Mouse (Mus musculus): ENCODE measurements around the gene Prpf8.

Prpf8 gene

DNA sequence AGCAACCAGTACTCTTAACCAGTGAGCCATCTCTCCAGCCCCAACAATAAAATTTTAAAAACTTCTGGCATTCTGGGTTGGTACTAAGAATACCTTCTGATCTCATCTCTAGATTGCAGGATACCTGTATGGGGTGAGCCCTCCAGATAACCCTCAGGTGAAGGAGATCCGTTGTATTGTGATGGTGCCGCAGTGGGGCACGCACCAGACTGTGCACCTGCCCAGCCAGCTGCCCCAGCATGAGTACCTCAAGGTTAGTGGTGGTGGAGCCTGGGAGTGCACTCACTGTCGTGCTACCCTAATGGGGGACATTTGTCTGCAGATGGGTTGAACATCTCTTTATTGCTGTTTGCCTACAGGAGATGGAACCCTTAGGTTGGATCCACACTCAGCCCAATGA is 21.5 kb downstream of the Prpf8 start:
- DNase-seq (ENCODE audit: low spot score) = no peak

GRCm38 (mm10) chr11:75508904-75509303 is 22.3 kb downstream of the Prpf8 start:
- DNase-seq (ENCODE audit: low spot score) = no peak

- DNase-seq (ENCODE audit: low spot score) = peak; percentile 20
Measured at GRCm38 (mm10) chr11:75509741-75510626, 23.4 kb downstream of the Prpf8 start, which contains the start of gene Rilp. Gene Rilp (plus strand): TSS chr11:75510094.

DNA sequence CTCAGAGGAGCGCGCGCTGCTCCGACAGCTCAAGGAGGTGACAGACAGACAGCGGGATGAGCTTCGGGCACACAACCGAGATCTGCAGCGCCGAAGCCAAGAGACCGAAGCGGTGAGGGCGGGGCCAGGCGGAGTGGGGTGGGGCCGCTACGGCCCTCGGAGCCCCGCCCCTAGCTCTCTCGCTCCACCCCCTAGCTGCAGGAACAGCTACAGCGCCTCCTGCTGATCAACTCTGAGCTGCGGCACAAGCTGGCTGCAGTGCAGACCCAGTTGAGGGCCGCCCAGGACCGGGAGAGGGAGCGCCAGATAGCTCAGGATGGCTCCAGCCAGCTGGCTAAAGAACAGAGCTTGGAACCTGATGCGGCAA is 24.0 kb downstream of the Prpf8 start:
- peak; percentile 83 for DNase-seq (ENCODE audit: low spot score)

- no peak for DNase-seq (ENCODE audit: low spot score)
Measured at GRCm38 (mm10) chr11:75511213-75511612, 24.6 kb downstream of the Prpf8 start.

DNA sequence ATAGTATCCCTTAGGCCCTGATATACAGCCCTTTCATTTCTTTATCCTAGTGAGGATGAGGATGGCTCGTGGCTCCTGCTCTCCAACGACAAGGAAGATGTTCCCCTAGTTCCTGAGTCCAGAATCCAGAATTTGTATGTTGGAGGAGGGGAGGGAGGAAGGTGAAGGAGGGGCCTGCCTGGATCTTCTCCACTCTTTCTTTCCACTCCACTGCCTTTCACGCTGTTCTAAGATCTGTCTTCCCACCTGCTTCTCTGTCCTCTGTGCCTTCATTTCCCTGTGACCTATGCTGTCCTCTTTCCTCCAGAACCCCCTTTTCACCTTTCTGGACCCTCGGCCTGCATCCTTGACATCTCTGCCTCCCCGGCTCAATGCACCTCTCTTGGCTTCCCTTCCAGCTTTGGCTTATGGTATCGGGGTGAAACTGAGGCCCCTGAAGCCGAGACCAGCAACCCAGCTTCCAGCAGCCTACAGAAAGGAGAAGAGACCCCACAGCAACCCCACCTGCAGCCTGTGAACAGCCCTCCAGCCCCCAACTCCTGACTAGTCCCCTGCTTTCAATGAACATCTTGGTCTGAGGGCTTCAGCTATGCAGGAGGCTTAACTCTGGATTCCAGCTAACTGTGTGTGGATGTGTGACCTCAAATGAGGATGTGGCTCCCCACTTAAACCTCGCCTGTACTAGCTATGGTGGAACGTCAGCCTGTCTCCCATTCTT is 25.8 kb downstream of the Prpf8 start:
- no peak for DNase-seq (ENCODE audit: low spot score)

DNA sequence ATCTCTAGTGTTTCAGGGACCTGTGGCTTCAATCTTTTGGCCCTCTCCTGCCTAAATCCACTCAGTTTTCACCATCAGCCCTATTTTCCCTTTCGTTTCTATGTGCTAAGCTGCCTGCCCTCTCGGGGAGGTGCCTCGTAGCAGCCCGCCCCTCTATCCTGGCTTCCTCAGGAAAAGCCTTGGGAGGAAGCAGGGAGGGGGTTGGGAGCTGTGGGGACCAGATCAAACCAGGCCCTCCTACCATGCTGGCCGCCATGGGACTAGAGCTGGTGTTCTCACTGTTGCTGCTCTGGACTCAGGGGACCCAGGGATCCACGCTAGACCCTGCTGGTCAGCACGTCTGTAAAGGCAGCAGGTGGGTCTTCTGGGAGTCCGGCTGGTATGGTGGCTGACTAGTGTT is 26.7 kb downstream of the Prpf8 start, which contains the start of gene Scarf1:
Scarf1 (plus strand) TSS at position 205 of the 400 bp plus-strand sequence.
- no peak for DNase-seq (ENCODE audit: low spot score)

DNA sequence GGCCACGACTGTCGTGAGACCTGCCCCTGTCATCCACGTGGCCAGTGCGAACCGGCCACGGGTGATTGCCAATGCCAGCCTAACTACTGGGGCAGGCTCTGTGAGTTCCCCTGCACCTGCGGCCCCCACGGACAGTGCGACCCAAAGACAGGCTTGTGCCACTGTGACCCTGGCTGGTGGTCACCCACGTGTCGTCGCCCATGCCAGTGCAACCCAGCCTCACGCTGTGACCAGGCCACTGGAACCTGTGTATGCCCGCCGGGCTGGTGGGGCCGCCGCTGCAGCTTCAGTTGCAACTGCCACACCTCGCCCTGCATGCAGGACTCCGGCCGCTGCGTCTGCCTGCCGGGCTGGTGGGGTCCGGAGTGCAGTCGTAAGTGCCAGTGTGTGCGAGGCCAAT is 28.6 kb downstream of the Prpf8 start:
- DNase-seq (ENCODE audit: low spot score) = no peak

DNA sequence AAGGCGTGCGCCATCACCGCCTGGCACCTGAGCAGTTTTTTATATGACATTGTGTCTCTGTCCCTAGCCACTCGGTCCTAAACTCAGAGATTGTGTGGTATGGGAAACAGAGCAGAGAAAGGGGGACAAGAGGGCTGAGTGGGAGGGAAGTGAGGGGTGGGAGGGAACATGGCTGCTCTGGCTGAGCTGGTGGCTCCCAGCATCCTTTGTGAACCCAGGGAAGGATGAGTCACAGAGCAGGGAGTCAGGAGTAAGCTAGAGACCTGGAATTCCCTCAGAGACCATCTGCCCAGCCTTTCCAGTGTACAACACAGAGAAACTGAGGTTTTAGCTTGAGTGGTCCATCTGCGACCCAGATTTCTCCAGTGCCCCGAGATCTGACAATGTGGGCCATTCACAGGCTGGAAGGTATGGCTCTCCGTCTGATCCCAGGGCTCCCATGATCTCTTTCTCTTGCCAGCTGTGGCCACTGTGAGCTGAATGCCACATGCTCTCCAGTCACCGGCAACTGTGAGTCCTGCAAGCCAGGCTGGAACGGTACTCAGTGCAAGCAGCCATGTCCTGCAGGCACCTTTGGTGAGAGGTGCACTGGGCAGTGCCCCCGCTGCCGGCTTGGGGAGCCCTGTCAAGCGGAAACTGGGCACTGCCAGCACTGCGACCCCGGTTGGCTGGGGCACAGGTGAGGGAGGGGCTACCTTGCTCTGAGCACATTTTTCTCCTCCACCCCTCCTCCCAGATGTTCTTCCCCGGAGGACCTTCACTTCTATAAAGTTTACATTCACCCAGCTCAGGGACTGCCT is 33.4 kb downstream of the Prpf8 start:
- no peak for DNase-seq (ENCODE audit: low spot score)

DNA sequence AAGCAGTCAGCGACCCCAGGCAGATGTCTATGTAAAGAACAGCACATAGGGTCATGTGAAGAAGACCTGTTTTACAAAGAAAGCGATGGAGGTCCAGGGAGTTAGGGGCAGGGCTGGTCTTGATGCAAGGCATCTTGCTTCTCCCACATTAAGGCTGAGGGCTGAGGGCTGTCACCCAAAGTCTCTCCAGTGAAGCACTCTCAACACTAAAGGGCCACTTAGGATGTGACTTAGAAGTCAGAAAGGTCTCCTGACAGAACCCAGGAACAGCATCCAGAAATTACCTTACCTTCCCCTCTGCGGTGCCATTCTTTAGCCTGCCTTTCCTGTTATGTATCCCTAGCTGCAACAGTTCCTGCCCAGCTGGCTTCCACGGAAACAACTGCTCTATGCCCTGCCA is 35.0 kb downstream of the Prpf8 start:
- DNase-seq (ENCODE audit: low spot score) = no peak

DNA sequence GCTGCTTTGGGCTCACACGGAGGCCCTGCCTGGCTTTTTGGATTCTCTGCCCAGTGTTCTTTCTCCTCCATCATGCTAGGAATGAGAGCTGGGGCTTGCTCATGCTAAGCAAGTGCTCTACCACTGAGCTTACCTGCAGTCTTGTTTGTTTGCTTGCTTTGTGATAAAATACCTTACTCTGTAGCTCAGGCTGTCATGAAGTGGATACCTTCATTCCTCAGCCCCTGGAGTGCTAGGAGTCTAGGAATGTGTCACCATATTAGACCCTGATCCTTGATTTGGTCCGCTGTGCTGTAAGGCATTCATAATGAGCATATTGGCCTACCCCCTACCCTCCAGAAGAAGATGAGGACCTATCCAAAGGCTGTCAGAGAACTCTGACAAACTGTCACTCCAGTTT is 36.2 kb downstream of the Prpf8 start:
- DNase-seq (ENCODE audit: low spot score) = no peak

DNA sequence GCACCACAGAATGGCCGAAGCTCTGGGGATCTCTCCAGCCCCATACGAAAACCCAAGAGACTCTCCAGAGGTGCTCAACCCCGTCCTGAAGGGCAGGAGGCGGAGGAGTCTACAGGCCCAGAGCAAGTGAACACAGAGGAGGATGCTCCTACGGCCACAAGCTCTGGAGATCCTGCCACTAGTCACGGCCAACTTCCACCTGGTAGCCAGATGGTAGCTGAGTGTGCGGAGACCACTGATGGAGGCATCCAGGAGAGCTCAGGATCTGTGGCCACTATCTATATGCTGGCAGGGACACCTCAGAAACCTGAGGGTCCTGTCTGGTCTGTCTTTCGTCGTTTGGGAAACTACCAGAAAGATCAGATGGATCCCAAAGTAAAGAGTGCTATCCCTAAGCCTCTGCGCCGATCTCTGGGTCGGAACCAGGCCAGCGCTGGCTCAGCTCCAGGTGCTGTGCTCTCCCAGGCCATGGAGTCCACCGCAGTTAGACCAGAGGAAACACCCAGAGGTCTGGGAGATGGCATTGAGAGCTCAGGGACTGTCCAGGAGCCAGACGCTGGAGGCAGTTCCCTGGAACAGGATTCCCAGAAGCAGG is 39.0 kb downstream of the Prpf8 start:
- DNase-seq (ENCODE audit: low spot score) = no peak

DNA sequence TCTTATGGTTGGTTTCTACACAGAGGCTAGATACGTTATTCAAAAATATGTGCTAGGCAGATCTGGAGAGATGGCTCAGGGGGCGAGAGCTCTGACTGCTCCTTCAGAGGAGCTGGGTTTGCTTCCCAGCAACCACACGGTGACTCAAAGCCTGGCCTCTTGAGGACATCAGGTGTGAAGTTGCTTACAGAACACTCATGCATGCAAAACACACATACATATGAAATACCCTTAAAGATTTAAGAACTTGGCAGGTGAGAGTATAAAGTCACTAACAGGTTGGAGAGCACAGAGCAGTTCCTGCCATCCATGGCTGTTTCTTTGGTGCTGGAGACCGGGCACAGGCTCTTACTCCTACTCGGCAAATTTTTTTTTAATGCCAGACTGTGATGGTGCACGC is 40.3 kb downstream of the Prpf8 start:
- no peak for DNase-seq (ENCODE audit: low spot score)

- DNase-seq (ENCODE audit: low spot score) = no peak
Measured at GRCm38 (mm10) chr11:75529771-75530170, 43.2 kb downstream of the Prpf8 start.

DNA sequence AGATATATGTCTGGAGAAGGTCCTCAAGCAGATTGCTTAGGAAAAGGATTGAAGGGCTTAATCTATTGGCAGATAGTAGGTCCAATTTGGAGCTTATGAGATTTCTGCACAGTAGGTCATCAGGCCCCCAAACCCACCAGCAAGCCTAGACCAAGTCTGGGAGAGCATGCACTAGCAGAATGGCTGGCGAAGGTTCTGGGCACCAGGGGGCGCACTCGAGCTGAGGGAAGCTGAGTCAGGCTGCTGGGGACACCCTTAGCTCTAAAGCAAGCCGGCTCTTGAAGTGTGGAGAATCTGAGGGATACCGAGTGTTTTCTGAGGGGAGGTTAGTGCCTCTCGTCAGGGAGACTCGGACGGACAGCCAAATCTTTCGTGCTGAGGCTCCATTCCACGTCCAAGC is 43.7 kb downstream of the Prpf8 start:
- peak; percentile 97 for DNase-seq (ENCODE audit: low spot score)

GRCm38 (mm10) chr11:75530845-75531373 is 44.3 kb downstream of the Prpf8 start:
- DNase-seq (ENCODE audit: low spot score) = no peak

GRCm38 (mm10) chr11:75531469-75532242 is 45.0 kb downstream of the Prpf8 start, which contains the start of gene Slc43a2:
Gene Slc43a2 (plus strand): TSS chr11:75531694.
- peak; percentile 66 for DNase-seq (ENCODE audit: low spot score)

DNA sequence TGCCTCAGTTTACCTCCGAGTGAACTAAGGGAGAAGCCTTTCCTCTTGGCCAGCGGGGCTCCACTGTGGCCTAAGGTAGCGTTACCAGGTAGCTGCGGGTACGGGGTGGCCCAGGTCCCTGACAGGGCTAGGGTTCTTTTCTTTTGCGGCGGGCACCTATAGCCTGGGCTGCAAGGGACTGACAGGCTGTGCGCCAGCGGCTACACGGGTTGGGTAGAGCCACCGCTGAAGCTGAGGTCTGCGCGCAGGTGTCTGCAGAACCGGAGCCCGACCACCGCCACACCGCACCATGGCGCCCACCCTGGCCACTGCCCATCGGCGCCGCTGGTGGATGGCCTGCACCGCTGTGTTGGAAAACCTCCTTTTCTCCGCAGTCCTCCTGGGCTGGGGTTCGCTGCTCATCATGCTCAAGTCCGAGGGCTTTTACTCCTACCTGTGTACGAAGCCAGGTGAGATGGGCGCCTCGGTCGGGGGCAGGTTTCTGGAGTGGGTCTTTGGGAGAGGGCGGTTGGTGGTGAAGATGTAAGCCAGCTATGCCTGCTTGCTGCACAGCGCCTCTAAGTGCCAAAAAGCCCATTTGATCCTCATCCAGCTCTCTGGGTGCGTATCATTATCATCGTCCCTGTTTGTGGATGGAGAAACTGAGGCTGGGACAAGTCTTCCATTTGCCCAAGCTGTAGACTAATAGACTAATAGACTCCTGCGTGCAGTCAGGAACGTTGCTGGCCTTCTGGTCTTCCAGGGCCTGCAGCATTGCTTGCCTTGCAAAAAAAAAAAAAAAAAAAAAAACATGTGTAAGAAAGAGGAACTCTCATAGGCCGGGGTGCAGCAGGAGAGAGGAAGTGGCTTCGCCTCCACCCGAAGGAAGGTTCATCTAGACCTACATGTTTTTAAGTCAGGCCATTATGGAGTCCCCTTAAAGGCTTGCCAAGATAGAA is 46.0 kb downstream of the Prpf8 start:
- DNase-seq (ENCODE audit: low spot score) = no peak

- no peak for DNase-seq (ENCODE audit: low spot score)
Measured at GRCm38 (mm10) chr11:75533314-75534015, 46.8 kb downstream of the Prpf8 start.
